Mouse (Mus musculus) heart, adult 8-10 months (tissue): ENCODE results near the gene Lrrc74a. TPM values are rescaled to one million over a fixed set of nuclear protein-coding genes. Genes with fewer than 3 reads are reported as not detected.
A peak's percentile ranks its signal among the peaks of the same experiment; 100 is the strongest.

Experiments
- DNase-seq: peaks from one replicate; pipeline ENCODE4 v3.0.0; 2022; ENCODE audit warnings: low spot score
- total RNA-seq, 4 experiments: library from RNA; stranded (reverse); gene quantifications; 2 replicates each; pipeline ENCODE4 v1.2.4; 2022

Lrrc74a gene
- total RNA-seq, 4 experiments from 2014 or later: not detected

- DNase-seq: no peak
These were observed 52.2 kb downstream of the Lrrc74a start for GRCm38 (mm10) chr12:86786149-86787019.

- DNase-seq: no peak
These were observed 52.9 kb downstream of the Lrrc74a start for GRCm38 (mm10) chr12:86787020-86787553.

- DNase-seq: no peak
These were observed 56.1 kb downstream of the Lrrc74a start for GRCm38 (mm10) chr12:86790100-86790848.

GRCm38 (mm10) chr12:86790849-86791127, 56.6 kb downstream of the Lrrc74a start:
- no peak for DNase-seq

GRCm38 (mm10) chr12:86791987-86792386, 57.8 kb downstream of the Lrrc74a start:
- DNase-seq: no peak

- DNase-seq: peak; percentile 89
These were observed 59.7 kb downstream of the Lrrc74a start for GRCm38 (mm10) chr12:86793830-86794229.

- no peak for DNase-seq
These were observed 60.2 kb downstream of the Lrrc74a start for GRCm38 (mm10) chr12:86794331-86794730.

- DNase-seq: no peak
These were observed 61.1 kb downstream of the Lrrc74a start for GRCm38 (mm10) chr12:86795076-86795837.

GRCm38 (mm10) chr12:86795838-86796232, 61.7 kb downstream of the Lrrc74a start:
- peak; percentile 88 for DNase-seq

GRCm38 (mm10) chr12:86796351-86796750, 62.2 kb downstream of the Lrrc74a start:
- no peak for DNase-seq

GRCm38 (mm10) chr12:86797771-86798170, 63.6 kb downstream of the Lrrc74a start:
- no peak for DNase-seq

GRCm38 (mm10) chr12:86798773-86799540, 64.8 kb downstream of the Lrrc74a start:
- DNase-seq: peak; percentile 89

- DNase-seq: no peak
These were observed 65.6 kb downstream of the Lrrc74a start for GRCm38 (mm10) chr12:86799786-86800185.

GRCm38 (mm10) chr12:86800336-86800735, 66.2 kb downstream of the Lrrc74a start:
- DNase-seq: no peak

GRCm38 (mm10) chr12:86800765-86801147, 66.6 kb downstream of the Lrrc74a start:
- peak; percentile 86 for DNase-seq

- peak; percentile 98 for DNase-seq
These were observed 67.2 kb downstream of the Lrrc74a start for GRCm38 (mm10) chr12:86801148-86802004.

- DNase-seq: peak; percentile 66
These were observed 68.0 kb downstream of the Lrrc74a start for GRCm38 (mm10) chr12:86802005-86802671.

GRCm38 (mm10) chr12:86802899-86803298, 68.7 kb downstream of the Lrrc74a start:
- DNase-seq: no peak

- no peak for DNase-seq
These were observed 69.6 kb downstream of the Lrrc74a start for GRCm38 (mm10) chr12:86803651-86804307.
